Mouse (Mus musculus) MEL-GATA-1-ER (cell line): Measurements from ENCODE around the gene Smco4.

Source experiments
- DNase-seq: peaks from one replicate; pipeline ENCODE4 v3.0.0-alpha.2; 2012; ENCODE audit warnings: low read depth; ENCODE audit errors: extremely low read depth

The Smco4 gene

DNA sequence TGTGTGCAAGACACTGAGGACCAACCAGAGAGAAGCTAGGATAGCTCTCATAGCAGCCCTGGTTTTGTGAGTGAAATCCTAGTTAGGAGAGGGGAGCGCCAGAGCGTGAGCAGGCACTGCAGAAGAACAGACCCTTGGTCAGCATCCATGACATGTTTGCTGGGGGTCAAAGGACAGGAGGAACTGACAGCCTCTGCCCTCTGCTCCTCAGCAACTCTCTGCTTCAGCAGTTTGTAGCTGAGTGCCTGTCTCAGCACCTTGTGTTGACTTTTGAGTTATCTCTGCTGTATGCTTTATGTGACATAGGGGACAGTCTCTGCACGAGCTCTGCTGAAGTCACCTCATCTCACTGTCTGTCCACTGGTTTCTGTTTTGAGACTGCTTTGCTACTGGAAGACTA lies 13.6 kb downstream of the Smco4 start:
- DNase-seq = no peak

DNA sequence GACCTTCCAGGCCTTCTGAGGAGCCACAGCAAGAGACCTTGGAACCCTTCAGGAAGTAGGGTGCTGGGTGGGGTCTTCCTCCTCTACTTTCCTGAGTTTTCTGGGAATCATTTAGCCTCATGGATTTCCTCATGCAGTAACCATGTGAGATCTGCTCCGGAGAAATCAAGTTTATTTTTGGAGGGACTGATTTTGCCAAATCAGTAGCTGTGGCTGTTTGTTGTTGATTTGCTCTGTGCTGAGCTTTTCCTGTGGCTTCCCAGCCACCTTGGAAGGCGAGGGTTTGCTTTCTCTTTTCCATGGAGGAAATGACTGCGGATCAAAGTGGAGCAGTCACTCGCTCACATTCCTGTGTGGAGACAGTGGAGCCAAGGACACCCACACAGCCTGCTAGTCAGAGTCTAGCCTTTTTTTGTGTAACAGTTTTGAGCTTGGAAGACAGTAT lies 14.2 kb downstream of the Smco4 start:
- DNase-seq = no peak

DNA sequence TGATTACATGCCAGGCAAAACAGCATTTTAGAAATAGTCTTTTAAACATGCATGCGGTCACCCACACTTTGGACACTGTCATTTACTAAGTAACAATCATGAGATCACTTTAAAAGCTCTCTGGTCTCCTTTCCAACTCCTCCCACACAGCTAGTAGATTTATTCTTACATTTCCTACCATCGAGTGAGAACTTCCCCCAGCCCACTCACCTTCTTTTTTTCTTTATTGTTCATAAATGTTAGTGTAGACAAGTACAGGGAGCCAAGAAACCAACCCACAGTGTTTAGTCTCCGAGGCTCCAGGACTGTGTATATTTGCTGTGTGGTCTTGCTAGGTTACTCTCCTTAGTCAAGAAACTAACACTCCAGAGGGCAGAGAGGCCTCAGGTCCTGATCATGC lies 16.1 kb downstream of the Smco4 start:
- no peak for DNase-seq

DNA sequence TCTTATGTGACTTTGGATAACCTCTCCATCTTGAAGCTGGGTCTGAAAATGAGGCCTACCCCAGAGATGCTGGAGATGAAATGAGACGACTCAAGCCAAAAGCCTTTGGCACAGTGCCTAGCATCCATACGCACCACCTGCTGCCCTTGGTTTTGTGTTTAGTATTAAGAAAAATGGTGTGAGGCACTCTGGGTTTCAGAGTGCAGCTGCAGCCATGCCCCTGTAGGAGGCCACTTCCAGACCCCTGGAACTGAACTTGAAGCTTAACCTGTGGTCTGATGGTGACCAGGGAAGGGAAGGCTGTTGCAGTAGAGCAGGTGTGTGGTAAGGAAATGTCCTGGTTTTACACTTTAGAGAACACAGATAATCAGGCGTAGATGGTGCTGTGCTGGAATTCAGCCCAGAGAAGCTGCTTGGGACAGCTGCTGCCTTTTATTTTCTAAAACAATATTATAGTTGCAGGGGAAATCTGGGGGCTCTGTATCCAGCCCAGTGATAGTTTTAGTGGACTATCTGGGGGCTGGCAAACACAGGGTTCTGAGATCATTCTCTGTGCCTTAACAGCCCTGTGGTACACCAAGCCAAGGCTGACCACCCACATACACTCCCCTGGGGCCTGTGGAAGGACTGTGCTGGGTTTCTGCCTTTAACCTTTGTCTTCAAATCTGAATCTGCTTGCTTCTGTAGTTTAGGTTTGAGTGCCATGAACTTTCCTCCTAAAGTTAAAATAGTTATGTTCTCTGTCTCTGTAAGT lies 17.5 kb downstream of the Smco4 start:
- DNase-seq = no peak

DNA sequence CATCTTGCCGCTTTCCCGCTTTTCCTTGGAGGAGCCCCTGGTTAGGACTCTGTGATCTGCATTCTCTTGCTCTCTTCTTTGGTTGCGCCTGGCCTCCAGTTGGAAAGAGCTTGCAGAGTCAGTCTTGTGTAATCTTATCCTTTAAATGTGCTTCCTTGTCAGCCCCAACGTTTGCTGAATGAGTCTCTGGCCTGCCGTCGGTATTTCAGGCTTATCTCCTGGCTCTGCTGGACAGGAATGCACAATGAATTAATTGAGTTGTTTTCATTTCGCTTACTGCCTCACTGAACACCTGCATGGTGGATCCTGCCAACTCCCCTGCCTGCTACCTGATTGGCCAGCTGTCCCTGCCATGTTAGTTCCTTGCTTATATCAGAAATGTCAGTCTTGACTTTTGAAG lies 19.7 kb downstream of the Smco4 start:
- DNase-seq = no peak

DNA sequence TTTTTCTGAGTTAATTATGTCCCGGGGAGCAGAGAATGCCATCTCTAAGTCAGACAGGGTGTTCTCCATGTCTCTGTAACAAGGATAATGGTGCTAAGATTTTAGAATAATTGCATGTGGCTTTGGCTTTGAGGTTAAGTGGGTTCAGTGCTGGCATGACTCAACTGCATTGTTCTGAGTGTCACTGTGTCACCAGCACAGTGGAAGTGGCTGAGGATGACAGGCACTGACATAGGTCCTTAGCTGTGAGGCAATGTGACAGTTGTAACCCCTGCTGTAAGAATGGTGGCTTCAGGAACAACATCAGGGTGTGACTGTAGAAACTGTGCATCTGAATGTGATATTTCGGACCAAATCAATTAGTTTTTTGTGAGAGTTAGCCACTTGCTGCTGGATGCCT lies 22.8 kb downstream of the Smco4 start:
- no peak for DNase-seq

DNA sequence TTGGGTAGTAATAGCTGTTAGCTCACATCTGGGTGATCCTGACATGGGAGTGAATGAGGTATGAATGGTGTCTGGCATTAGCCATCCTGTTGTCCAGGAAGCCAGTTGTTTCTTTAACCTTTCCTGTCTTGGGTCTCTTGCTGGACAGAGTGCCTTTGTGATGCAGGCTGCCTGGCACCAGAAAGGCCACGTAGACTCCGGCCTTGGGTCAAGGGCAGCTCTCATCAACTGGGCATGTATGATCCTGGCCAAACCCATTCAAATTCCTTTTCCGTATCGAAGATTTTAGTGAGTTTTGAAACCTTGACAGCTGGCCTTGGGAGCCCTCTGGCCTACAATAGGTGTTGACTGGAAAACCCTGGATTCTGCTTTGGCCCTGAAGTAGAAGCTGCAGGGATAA lies 24.7 kb downstream of the Smco4 start:
- no peak for DNase-seq

DNA sequence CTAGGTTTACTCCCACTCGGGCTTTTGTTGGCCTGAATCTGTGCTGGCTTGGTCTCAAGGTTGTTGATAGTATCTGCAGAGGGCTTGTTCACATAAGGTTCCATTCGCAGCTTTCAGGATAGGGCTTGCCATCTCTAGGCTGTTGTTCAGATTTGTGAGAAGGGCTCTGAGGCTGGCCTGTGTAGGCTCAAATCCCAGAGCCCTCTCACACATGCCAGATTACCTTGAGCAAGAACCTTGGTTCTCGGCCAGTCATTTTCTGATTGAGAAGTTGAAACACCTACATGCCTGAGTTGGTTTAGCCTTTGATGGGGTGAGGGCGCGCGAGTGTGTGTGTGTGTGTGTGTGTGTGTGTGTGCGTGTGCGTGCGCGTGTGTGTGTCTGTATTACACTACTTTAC lies 29.1 kb downstream of the Smco4 start:
- no peak for DNase-seq

DNA sequence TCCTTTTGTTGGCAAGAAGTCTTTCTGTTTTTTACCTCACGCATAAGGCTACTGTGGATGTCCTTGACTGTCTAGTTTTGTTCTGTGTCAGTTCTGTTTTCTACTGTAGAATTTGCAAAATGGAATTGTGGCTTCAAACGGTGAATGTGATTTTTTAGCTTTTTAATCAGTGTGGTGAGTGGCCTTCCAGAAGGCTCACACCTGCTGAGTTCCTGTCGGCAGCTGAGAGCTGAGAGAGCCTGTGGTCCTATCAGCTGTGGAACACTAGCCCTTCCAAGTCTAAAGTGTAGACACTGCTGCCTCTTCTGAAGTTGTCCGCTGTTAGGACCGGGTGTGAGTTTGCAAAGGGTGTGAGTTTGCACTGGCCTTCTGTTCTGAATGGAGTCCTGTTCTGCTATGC lies 29.7 kb downstream of the Smco4 start:
- no peak for DNase-seq

DNA sequence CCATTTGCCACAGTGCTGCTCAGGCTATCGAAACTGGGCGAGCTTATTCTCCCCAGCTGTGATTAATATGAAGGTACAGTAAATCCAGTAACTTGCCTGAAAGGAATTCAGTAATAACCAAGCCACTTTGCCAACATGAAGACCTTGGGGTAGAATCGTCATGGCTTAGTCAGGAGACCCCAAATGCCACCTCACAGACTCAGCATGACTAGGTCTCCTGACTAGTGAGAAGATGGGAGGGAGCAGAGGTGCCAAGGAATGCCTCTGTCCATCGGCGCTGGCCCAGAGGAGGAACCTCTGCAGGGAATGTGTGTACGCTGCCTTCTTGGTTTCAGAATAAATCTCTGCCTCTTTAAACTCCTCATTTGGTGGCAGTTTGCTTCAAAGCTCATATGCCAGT lies 30.4 kb downstream of the Smco4 start:
- no peak for DNase-seq

DNA sequence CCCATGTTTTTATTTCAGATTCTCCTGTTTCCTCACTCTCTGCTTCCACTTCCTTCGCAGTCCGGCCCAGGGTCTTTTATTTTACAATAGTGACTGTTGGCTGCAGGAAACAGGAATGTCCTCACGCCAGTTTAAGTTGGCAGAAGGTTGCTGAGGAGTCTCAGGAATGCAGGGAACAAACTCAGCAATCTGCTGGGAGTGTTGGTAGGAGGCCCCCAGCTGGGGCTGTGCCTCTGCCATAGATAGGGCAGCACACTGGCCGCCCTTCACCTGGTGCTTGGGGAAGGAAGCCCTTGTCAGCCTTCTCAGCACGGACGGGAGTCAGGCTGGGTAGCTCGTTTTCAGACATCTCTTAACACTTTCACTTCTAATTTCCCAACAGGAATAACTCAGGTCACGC lies 32.0 kb downstream of the Smco4 start:
- DNase-seq = no peak

DNA sequence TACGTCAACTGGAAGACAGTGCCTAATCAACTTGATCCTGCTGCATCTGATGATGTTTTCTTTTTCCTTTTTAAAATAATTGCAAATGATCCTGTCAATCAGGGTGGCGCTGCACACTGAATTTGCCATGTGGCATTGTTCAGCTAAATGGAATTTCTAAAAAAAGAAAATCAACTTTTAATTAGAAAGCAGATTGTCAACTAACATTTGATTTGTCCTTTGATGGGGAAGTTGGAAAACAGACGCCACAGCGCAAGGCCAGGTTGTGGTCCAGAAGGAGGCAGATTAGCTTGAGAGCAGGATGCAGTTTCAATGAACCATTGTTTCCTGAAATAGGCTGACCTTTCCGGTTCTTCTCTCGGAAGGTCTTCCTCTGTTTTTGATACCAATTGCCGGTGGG lies 33.3 kb downstream of the Smco4 start:
- no peak for DNase-seq

DNA sequence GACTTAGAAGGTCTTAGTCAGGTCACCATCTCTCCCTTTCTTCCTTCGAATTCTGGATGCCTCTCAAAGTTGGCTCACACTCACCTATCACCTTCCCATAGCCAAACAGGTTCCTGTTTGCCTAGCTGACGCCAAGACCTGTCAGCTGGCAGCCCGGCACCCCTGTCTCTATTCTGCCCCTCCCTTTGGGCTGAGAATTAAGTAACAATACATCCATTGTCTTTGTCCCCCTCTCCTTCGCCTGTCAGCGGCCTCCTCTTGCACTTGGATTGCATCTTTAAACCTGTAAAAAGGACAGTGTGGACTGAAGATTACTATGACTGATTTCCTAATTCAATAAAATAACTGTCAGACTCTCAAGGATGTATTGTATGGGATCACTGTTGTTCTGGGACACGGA lies 34.6 kb downstream of the Smco4 start:
- DNase-seq = no peak

DNA sequence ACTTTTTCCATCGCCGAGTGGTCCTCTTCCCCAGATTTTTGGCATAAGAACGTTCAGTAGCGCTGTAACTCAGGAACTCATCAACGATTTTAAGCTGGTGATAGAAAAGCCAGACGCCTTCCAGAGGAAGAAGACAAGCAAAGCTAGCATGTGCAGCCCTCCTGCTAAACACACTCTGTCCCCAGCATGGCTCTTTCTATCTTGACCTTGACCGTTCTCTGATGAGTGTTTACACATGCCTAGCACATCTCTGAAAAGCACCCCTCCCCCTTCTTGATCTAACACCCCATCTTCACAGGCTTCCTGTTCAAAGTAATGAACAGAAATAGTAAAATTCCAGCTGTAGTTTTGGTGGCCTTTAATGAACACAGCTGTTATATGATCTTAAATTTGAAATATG lies 35.1 kb downstream of the Smco4 start:
- no peak for DNase-seq

DNA sequence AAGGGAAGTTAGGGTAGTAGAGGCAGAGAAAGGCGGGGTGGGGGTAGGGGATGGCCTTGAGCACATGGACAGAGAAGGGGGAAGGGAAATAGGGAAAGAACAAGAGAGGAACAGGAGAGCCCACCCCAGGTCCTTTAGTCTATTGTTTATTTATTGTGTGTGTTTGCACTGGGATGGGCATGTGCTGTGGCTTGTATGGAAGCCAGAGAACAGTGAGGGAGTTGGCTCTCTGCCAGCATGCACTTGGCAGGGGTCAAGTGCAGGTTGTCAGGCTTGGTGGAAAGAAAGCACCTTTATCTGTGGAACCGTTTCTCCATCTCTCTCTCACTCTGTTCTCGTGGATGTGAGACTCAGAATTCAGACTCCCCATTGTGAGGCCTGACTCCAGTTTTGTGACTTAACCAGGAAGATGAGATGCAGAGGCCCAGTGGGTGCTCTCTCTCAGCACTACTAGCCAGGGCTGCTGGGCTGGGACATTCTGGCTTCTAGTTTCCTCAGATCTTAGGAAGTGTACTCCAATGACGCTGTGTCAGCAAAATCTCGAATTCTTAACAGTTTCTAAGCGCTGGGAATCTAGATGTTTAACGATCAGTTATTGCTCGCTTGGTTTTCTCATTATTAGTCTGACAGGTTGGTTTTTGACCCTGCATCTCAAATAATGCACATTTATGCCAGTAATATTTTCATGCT lies 36.2 kb downstream of the Smco4 start:
- DNase-seq = no peak

DNA sequence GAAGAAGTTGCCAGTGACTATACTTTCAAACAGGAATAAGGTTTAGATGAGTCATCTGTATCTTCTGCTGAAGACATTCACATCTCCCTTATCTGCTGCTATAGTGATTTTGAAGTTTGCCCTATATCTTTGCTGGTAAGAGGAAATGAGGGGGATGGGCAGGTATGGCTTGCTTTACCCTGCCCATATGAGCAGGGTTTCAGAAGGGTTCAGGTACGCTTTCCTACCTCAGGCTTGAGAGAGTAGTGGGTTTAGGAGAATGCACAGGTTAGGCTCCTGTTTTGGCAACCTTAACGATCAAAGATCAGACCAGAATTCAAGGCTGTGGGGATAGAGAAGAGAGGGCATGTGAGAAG lies 36.7 kb downstream of the Smco4 start:
- DNase-seq = no peak

DNA sequence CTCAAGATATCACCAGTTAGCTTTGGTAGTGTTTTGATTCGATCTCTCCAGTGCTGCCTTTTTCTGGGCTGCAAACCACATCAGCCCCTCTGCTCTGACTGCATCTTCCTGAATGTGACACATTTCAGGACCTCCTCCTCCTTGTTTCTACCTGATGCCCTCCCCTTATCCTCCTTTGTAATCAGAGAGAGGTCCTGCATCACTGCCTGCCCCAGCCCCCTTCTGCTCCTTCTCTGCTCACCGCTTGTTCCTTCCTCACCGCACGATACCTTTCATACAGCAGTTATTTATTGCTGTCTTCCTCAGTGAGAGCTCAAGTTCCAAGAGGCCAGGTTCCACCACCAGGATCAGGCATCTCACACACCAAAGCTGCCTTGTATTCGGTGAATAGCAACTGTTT lies 38.0 kb downstream of the Smco4 start:
- DNase-seq = no peak

DNA sequence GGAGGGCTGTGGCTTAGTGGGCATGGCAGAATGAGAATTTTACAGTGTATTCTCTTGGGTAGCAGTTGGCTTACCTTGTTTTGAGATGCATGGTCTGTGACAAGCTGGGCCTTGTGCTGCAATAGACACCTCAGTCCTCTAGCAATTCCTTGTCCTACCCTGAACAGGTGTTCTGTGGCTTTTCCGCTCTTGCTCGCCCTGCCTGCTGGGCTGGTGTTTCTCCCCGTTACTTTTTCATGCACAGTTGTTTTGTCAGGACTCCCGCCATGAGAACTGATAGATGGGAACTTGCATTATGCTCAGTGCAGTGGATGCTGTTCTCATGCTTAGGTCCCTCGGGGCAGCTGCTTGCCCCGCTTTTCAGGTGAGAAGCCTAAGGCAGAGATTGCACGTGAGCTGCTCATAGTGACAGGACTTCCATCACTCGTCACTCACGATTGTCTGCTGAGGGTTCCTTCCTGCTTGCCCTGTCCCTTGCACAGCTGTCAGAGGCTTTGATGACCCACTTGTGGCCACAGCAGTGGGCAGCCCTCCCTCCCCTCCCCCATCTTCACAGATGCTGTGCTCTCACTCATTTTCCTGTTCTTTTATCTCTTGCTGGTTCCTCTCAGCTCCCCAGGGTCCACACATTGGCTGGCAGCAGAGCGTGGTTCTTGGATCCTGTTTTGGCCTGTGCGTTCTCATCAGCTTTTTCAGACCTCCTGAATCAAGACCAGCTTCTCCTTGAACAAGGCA lies 40.3 kb downstream of the Smco4 start:
- no peak for DNase-seq

DNA sequence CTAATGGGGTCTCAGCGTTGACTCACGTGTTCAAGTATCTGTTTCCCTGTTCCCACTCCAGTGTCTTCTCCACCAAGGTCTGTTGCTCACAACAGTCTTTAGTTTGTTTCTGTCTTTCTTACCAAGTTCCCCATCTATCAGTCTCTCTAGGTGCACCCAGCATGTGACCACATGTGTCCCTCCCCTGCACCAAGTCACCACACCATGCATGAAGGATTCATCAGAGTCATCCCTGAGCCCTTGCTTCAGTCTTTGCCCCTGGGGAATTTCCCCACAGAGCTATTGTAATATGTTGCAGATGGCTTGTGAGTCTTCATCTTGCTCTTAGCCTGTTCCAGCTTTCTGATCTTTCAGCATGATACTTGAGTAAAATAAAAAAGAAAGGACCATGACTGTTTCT lies 40.9 kb downstream of the Smco4 start:
- no peak for DNase-seq

DNA sequence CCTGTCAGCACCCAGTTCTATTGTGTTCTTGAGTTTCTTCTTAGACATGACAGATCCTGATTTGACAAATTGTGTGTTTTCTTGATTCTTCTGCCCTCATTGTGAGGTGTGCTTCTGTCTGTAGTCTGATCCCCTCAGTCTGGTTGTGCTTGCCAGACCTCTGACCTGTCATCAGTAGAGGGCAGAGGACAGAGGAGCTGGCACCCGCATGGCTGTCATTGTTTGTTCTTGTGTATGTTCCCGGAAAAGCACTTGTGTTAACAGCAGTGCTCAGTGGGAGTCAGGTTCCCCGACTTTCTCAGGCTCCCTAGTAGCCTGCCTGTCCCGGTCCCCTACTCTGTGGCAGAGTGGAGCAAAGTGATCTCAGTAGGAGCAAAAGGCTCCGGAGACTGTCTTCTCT lies 42.2 kb downstream of the Smco4 start:
- DNase-seq = no peak

DNA sequence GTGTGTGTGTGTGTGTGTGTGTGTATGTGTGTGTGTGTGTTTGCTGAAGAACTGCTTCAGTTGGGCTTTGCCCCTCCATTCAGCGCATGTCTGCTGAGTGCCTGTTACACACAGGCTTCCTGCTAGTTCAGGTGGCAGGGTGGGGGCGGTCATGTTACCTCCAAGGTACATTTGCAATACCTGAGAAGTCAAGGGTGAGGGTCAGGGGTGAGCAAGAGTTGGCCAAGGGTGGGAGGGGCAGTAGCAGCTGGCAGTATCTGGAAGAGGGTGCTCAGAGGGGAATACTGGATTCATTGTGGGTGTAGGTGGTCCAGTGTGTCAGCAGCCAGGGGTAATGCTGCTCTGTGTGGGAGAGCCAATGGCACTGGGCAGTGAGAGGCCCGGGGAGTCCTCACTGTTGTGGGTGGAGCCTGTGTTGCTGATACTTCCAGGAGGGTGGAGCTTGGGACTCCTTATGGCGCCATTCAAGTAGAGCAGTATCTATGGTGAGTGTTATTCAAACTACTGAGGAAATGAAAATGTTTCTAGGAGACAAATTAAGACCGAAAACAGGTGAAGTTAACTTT lies 43.7 kb downstream of the Smco4 start:
- no peak for DNase-seq

DNA sequence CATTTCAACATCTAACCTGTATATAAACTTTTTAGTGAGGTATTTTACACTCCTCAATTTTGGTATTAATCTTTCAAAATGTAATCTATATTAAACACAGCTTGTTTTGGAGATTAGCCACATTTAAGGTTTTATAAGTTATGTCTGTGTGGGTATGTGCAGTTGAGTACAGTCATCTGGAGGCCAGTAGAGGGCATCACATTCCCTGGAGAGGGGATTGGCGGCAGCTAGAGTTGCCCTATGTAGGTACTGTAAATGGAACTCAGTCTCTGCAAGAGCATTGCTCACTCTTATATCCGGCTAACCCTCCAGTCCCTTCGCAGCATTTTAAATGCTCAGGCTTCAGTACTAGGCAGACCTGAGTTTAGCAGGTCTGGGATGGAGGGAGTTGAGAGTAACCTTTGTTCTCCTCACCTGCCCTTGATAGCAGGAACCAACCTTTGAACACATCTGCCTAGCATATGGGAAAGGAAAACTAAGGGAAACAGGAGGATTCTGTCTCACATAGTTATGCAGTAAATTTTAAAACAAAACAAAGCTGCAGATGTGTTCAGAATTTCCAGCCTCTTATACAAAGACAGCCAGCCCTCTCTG lies 44.3 kb downstream of the Smco4 start:
- no peak for DNase-seq
